Mouse (Mus musculus): ENCODE measurements around the gene Fam168a.
"Not testable (repeated sequence)": the region's sequence is repeated elsewhere in the genome, so short reads cannot be mapped to it uniquely, and the experiment has no call there.

Gene Fam168a

DNA sequence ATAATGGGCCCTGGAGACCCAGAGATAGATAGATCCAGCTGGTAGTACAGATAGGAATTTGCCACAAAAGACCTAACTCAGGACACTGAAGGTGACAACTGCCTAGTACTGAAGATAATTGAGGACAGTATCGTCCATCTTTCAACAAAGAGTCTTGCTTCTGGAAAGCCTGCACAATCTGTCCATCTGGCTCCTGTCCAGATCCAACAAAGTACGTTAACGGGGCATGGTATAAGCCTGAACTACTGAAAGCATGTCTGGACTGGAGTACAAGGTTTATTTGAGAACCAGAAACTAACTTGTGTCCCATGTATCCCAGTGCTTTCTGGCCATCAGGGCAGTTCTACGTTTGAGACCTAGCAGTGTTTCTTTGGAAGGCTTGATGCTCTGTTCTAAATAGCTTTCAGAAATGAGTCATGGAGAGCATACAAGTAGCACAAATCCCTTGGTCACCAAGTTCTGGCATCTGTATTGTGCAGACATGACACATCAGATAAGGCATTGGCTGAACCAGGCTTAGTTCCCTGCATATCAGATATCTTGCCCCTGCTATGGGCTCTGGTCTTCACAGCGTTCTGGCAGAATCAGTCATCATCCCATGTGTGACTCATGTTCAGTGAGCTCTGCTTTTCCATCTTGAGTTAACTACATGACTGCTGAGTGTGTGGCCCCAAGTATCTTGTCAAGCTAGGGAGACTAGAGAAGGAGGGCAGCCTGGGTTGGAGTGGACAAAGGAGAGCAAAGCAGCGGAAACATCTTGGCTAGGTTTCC lies 133.4 kb downstream of the Fam168a start:
- no peak for DNase-seq (ENCODE audit: low read depth, low spot score)

DNA sequence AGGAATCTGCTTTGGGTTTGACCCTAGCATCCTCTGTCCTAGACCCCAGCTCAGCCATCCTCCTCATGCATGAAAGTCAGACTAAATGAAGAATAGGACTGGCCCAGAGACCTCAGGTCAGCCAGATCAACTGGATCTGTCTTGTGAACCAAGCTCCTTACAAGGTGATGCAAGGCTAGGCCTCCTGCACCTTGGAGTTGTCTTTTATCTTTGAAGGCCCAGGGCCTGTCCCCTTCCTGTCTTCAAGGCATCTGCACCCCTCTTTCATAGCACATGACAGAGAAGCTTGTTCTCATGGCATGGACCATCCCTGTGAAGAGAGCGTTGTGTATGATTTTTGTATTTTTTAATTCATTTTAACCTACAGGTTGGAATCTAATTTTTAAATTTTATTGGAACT lies 134.5 kb downstream of the Fam168a start:
- DNase-seq (ENCODE audit: low read depth, low spot score), result no peak

- no peak for DNase-seq (ENCODE audit: low read depth, low spot score)
These were observed 135.2 kb downstream of the Fam168a start for GRCm38 (mm10) chr7:100841608-100842007.

- no peak for DNase-seq (ENCODE audit: low read depth, low spot score)
These were observed 135.7 kb downstream of the Fam168a start for GRCm38 (mm10) chr7:100842175-100842574.

- peak; percentile 62 for DNase-seq (ENCODE audit: low read depth, low spot score)
These were observed 137.4 kb downstream of the Fam168a start for GRCm38 (mm10) chr7:100843866-100844265.

DNA sequence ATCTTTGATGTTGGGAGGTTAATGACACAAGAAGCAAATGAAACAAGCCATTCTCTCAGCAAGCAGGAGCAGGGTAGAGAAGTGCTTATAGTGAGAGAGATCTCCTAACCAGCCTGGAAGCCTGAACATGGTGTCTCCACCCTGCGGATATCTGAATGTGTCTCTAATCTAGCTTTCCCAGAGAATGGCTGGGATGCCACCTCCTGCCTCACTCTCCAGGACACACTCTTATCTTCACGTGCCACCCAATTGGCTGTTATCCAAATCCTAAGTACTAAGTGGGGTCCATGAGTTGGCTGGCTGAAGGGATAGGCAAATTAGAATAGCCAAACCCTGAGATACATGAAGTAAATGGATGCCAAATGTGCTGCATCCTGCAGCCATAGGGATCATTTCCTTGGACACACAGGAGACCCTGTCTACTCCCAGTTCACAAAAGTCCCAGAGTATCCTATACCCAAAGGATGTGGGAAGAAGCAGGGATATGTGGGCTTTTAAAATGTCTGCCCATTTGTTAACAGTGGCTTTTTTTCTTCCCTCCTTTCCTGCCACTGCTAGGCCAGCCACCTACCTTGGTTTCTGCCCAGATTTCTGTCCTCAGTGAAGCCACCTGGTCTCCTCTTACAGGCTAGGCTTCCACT lies 138.1 kb downstream of the Fam168a start:
- peak; percentile 90 for DNase-seq (ENCODE audit: low read depth, low spot score)

GRCm38 (mm10) chr7:100845026-100845400 lies 138.6 kb downstream of the Fam168a start:
- no peak for DNase-seq (ENCODE audit: low read depth, low spot score)

DNA sequence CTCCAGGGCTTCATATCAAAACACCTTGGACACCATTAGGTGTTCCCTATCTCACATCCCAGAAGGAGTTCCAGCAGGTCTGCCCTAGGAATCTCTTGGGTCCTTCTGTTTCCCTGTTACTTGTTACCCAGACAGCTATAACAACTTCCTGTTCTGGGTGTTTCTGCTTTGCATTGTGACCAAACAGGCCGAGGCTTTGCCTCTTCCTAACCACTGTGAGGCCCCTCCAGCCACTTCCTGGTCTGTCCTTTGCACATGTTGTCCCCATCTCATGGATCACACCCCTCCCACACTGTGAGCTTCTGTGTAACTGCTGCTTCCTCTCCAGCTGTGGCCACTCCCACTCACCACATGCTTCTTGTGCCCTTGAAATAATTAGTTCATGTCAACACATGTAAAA lies 139.0 kb downstream of the Fam168a start:
- peak; percentile 53 for DNase-seq (ENCODE audit: low read depth, low spot score)

DNA sequence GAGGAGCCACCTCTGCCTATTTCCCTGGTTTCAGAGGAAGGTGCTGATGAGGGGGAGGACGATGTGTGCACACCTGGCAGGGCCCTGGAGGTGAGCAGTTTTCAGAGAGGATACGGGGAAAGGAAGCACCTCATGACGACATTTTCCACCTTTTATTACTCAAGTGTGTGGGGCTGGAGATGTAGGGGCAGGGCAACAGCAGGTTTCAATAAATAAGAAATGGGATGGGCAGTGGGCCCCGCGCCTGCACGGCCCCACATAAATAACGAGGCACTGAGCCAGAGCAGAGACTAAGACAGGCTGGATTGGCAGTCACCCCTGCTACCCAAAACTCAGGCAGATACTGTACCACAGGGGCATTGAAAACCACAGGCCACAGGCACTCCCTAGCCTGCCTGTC lies 139.6 kb downstream of the Fam168a start:
- not testable (repeated sequence) for DNase-seq (ENCODE audit: low read depth, low spot score)

DNA sequence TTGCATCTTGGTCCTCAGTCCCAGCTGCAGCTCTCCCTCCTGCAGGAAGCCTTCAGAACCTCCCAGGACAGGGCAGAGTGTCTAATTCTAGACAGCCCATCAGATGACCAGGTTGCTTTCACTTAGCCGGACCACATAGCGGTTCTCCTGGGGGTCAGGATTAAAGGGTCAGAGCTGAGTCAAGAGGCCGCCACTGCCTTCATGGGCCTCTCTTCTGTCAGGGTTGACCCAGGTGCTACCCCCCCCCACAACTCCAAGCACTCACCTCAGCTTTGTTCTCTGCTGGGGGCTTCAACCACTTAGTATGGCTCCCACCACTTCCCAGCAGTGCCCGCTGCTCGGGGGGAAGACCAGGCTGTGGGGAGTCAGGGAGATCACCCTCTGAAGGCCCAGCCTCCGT lies 140.7 kb downstream of the Fam168a start:
- DNase-seq (ENCODE audit: low read depth, low spot score), result no peak

GRCm38 (mm10) chr7:100848744-100849143 lies 142.3 kb downstream of the Fam168a start:
- DNase-seq (ENCODE audit: low read depth, low spot score), result peak; percentile 43

DNA sequence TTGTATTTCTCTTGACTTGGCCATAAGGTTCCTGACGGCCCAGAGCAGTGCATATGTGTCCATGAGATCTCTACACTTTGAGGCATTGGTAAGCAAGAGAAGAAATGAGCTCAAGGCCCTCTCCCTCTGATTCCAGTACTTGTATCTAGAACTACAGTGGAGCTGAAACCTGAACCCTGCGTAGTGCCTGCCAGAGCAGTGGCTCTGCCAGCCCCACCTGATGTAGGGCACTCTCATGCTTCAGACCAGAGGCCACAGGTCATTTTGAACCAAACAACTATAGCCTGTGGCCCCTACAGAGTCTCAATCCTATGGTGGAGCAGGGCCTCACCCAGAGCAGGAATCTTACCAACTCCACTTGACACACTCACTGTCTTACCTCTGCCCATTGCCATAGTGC lies 143.1 kb downstream of the Fam168a start:
- DNase-seq (ENCODE audit: low read depth, low spot score), result no peak

DNA sequence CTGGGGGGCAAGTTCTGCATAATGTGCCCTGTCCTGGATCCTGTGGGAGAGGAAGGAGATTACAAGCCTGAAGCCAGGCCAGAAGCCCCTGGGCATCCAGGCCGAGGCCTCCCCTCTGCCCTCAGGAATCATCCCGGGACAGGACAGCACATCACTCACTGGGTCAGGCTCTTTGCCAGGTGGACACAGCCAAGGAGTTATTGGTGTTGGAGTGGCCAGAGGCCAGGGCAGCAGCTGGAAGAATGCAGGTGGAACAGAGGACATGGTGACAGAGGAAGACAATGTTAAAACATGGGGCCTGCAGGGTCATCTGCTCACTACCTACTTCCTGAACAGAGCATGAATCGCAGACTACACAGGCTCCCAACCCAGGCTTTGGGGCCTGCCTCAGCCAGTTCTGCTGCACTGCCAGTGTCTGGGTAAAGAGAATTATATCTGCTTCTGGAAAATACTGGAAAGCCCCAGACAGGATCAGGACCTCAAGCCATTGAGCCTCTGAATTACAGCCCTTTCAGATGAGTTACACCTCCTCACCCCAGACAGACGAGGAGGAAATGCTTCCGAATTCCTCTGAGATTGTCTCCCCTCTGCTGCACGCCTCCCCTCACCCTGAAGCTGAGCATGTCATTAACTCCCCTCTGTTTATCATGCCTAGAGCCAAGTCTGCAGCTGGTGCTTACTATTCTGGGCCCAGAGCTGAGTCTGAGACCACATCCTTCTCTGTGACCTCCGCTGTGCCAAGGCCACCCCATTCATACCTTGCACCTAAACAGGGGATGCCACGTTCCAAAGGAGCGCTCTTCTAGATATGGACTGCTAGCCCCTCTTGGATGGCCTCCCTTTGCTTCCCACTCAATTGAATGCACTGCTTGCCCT lies 145.3 kb downstream of the Fam168a start:
- DNase-seq (ENCODE audit: low read depth, low spot score), result no peak

- no peak for DNase-seq (ENCODE audit: low read depth, low spot score)
These were observed 147.0 kb downstream of the Fam168a start for GRCm38 (mm10) chr7:100853396-100853795.

- no peak for DNase-seq (ENCODE audit: low read depth, low spot score)
These were observed 147.8 kb downstream of the Fam168a start for GRCm38 (mm10) chr7:100854137-100854814.

GRCm38 (mm10) chr7:100854861-100855260 lies 148.4 kb downstream of the Fam168a start:
- DNase-seq (ENCODE audit: low read depth, low spot score), result no peak

GRCm38 (mm10) chr7:100855300-100855699 lies 148.9 kb downstream of the Fam168a start:
- no peak for DNase-seq (ENCODE audit: low read depth, low spot score)

DNA sequence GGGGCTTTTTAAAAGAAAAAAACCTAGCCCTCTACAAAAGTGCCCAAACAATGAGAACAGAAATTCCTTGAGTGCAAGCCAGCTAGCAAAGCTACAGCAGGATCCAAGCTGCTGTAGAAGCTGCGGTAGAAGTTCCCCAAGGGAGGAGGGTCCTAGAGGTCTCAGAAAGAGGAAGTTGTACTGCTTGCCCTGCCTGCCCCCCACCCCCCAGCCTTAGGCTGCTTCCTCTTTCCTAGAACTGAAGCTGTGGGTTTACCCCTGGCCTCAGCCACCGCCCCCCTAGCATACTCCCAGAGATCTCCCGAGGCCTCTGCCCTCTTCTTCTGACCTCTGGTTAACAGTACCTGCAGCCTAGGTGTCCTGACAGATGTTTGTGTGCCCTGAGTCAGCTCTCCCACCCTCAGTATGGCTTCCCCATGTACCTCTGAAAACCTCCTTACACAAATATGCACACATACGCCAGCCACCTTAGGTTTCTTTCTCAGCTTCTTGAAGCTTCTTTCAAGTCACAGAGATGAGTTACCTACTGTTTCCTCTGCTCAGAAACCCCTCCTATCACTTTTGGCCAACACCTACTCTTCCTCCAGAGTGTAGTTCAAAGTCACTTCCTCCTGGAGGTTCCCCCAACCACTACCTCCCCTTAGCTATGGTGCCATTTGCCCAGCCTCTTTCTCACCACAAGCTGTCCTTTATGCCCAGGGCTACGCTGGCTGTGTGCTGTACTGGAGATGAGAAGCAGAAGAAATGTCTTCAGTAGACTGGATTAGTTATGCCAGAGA lies 149.5 kb downstream of the Fam168a start:
- no peak for DNase-seq (ENCODE audit: low read depth, low spot score)

DNA sequence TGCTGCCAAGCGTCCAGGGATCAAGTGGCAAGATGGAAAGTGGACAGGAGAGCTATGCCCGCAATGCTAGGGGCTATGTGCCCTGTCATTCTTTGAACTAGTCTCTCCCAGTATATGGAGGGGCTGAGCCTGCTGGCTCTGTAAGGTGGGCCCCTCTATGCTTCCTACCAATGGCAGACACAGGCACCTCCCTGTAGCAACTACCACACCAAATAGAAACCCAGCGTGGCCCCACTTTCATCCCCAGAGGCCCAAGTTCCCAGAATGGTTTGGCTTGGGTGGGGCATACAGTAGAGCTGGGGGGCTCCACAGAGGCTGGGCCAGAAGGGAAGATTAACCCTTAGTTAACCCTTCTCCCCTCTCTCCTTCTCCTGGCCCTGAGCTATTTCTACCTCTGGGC lies 154.0 kb downstream of the Fam168a start:
- no peak for DNase-seq (ENCODE audit: low read depth, low spot score)

DNA sequence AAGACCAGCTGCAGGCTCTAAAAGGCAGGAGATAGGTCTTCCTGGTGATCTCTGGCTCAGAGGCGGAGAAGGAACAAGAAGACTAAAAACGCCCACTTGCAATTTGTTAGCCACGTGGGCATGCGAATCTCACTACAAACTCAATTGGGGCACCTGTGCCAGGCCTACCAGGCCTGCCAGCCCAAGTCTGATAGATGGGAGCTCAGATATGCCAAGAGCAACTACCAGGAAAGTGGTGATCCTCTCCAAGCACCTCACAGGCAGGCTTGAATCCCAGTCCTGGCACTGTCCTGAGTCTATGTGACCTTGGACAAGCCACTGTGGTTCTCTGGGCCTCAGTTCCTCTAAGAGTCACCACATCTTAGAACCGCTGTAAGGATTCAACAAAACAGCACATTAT lies 154.8 kb downstream of the Fam168a start:
- DNase-seq (ENCODE audit: low read depth, low spot score), result no peak

DNA sequence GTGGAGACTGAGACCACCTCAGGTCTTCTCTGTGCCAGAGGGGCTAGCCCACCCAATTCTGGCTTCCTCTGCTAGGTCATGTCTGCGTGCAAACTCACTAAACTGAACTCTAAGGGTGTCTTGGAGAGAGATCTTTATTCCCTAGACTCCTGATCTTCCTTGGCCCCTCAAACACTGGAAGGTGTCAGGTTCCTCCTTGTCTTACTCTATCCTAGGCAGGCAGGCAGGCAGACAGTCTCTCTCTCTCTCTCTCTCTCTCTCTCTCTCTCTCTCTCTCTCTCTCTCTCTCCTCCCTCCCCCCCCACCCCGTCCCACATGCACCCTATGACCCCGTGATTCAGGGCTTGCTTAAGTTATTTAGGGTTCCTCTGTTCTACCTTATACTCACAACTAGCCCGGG lies 155.9 kb downstream of the Fam168a start:
- no peak for DNase-seq (ENCODE audit: low read depth, low spot score)
